Mouse (Mus musculus) megakaryocyte, adult 5-6 weeks (primary cell): ENCODE results near the gene Tmem236. TPM values are rescaled to one million over a fixed set of nuclear protein-coding genes. Genes with fewer than 3 reads are reported as not detected.

Experiments
- ATAC-seq: 2 replicates; pipeline ENCODE4 v1.8.0; 2016; ENCODE audit warnings: mild to moderate bottlenecking, inconsistent platforms; ENCODE audit not compliant: poor library complexity, severe bottlenecking
- total RNA-seq, 2 experiments: library from RNA; stranded (forward) in 1 of 2; stranded (reverse) in 1 of 2; fragments of 153-499, 151-499 nt in 1 of 2; fragments of 221-1000, 200-1000 nt in 1 of 2; gene quantifications; 2 replicates each; pipeline versions ENCODE4 v1.2.3 to v1.2.4; 2015 to 2017

Tmem236 gene
- total RNA-seq, 2 experiments from 2014 or later: 0.59 to 1.0 TPM

- no peak for ATAC-seq
Observed at GRCm38 (mm10) chr2:14239151-14239550, 64.8 kb downstream of the Tmem236 start.

DNA sequence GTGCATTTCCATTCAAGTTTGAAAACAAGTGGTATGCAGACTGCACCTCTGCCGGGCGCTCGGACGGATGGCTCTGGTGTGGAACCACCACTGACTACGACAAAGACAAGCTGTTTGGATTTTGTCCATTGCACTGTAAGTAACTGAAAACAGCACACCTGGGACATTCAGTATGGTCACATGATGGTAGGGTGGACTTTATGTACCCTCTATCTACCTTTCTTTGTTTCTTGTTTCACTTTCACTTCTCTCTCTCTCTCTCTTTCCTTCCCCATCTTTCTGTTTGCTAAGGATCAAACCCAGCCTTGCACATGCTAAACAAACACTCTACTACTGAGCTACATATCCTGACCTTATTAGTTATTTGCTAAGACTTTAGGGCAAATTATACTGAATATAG is 69.8 kb downstream of the Tmem236 start:
- ATAC-seq: peak; percentile 41

- peak; percentile 84 for ATAC-seq
Observed at GRCm38 (mm10) chr2:14244668-14245067, 70.3 kb downstream of the Tmem236 start.

- ATAC-seq: peak; percentile 91
Observed at GRCm38 (mm10) chr2:14249839-14250564, 75.7 kb downstream of the Tmem236 start.

DNA sequence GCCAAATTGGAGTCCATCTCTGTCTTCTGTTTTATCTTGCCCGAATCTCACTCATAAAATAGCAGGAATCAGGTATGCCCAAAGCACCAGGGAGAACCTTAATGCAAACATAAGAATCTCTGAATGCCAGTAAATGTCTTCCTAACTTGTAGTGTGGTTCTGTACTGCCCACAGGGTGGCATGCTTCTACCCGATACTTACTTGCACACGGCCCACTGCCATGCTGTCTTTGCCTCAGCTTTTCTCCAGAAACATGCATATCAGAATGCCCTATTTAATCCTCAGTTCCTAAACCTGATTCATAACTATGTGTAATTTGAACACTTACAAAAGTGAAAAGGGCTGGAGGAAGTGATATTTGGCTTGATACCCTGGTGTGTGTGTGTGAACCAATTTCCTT is 77.6 kb downstream of the Tmem236 start:
- ATAC-seq: 0 out of 2 replicates have a peak, but pooled peaks have one; percentile 21

DNA sequence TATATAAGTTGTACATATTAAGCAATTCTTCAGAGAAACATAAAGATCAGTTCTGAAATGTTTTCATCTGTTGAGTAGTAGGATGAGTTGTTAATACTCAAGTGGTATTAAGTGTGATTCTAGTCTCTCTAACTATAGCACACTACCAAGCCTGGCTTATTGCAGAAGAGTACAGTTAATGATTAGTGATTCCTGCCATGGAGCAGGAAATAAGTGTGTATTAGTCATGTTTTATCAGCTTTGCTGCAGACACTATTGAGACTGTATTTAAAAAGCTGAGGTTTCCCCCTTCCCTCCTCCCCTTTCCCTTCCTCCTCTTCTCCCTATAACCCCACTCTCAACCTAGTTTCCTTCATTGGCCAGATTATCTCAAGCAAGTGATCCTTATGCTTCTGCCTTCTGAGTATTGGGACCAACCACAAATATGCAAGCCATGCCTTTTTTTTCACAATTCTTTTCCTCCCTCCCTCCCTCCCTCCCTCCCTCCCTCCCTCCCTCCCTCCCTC is 84.1 kb downstream of the Tmem236 start:
- no peak for ATAC-seq

DNA sequence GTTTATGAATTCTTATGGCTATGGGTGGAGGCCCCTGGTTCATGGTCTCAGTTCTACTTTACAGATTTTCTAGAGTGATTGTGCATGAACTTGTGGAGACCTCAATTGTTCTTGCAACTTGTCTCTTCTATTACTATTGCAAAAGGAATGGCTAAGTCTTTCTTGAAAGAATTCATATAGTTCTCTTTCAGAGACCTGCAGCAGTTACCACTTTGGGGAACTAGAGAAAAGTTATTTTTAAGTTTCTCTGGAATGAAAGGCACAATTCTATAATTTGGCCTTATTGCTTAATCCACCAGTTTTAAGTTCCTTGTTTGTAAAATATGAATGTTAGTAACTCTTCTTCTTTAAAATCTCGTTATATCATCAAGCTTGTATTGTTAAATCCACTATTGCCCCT is 87.8 kb downstream of the Tmem236 start:
- peak; percentile 82 for ATAC-seq

DNA sequence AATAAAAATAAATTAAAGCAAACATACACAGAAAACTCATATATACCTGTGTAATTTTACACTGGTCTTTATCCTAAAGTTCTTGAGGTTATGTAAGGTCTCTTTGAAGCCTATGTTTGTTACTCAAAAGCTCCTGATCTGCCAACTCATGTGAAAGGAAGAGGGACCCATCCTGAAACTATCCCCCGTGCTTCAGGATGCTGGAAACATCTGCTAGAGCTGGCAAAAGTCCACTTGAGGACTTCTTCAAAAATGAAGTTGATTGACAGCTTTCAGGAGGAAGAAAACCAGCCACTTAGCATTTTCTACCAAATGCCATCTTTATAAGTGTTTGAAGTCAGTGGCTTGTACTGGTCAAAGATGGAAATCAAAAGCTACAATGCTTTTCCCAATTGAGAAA is 94.8 kb downstream of the Tmem236 start:
- ATAC-seq: no peak

Other genes starting within 250 kb of the Tmem236 start
- 16.1 and 19.9 TPM in 2 replicates for gene Hacd1, start 118.4 kb upstream of the Tmem236 start, total RNA-seq (2015)
- gene Hacd1, start 118.4 kb upstream of the Tmem236 start, total RNA-seq (2017): 24.2 and 32.9 TPM in 2 replicates
- gene Stam, start 100.4 kb upstream of the Tmem236 start, total RNA-seq (2015): 23.8 and 30.0 TPM in 2 replicates
- gene Stam, start 100.4 kb upstream of the Tmem236 start, total RNA-seq (2017): 20.4 and 26.6 TPM in 2 replicates
- gene Mrc1, start 54.9 kb downstream of the Tmem236 start, total RNA-seq (2015): 5.9 and 8.7 TPM in 2 replicates
- gene Mrc1, start 54.9 kb downstream of the Tmem236 start, total RNA-seq (2017): 10.3 and 11.3 TPM in 2 replicates
- gene Slc39a12, start 213.8 kb downstream of the Tmem236 start, total RNA-seq (2015): not detected in 2 replicates
- not detected in 2 replicates for gene Slc39a12, start 213.8 kb downstream of the Tmem236 start, total RNA-seq (2017)